ENCODE assay signal across 13 mouse cellular contexts in the genomic region with DNA sequence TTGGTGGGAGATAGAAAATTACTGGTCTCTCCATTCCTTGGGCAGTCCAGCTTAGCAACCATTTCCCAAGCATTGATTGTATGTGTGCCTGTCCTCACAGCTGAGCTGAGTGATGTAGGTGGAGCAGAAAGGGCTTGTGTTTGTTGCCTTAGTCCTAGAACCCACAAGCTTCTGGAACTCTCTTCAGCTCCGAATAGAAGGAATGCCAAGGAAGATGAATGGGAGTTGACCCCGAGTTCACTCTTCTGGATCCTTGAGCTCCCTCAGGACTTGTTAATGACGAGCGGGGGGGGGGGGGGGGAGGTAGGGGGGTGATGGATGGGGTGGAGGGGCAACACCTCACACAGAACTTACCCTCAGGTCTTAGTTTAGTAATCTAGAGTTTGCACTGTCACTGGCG. TPM values are rescaled to one million over a fixed set of nuclear protein-coding genes. Genes with fewer than 3 reads are reported as not detected.
A peak's percentile ranks its signal among the peaks of the same experiment; 100 is the strongest.
DNase-seq lines count a peak whose midpoint lies in the region; ATAC-seq and TF ChIP-seq lines count a peak whose summit lies in the region.
"Had no signal": no experiment of that assay in that cellular context is flagged by ENCODE, and none has a peak within 500 bp of the region (broad histone marks: within the 10 kb centered on the region; RNA-seq: fewer than 3 reads in every experiment).

No protein-coding gene starts in this region.

- no peak overlapping the region for H3K4me3 ChIP-seq in heart, embryonic 15.5 days
- H3K4me3 ChIP-seq in lung, embryonic 16.5 days (ENCODE audit: low read length): no peak overlapping the region
- no peak overlapping the region for H3K4me3 ChIP-seq in embryonic facial prominence, embryonic 15.5 days (replicated peaks)
- no peak overlapping the region for H3K4me3 ChIP-seq in limb, embryonic 14.5 days (replicated peaks; ENCODE audit: low read length)
- H3K4me3 ChIP-seq in left cerebral cortex, adult 2 months: no peak overlapping the region
- H3K4me3 ChIP-seq: intestine, embryonic 15.5 days; stomach, embryonic 15.5 days had no signal

- peaks cover 88% of the 10 kb centered on the region for H3K4me1 ChIP-seq in heart, embryonic 15.5 days (replicated peaks)
- H3K4me1 ChIP-seq in lung, embryonic 16.5 days (replicated peaks; ENCODE audit: control insufficient read depth, insufficient read depth, low read length): peaks cover 75% of the 10 kb centered on the region
- peaks cover 82% of the 10 kb centered on the region for H3K4me1 ChIP-seq in embryonic facial prominence, embryonic 15.5 days
- H3K4me1 ChIP-seq in limb, embryonic 14.5 days (ENCODE audit: control insufficient read depth, insufficient read depth, low read length): peaks cover 91% of the 10 kb centered on the region

- no peaks in the 10 kb centered on the region for H3K36me3 ChIP-seq in heart, embryonic 15.5 days
- H3K36me3 ChIP-seq in lung, embryonic 16.5 days (ENCODE audit: control insufficient read depth, insufficient read depth, low read length): no peaks in the 10 kb centered on the region
- H3K36me3 ChIP-seq in embryonic facial prominence, embryonic 15.5 days: no peaks in the 10 kb centered on the region
- no peaks in the 10 kb centered on the region for H3K36me3 ChIP-seq in limb, embryonic 14.5 days (ENCODE audit: control insufficient read depth, insufficient read depth, low read length)
- H3K36me3 ChIP-seq: intestine, embryonic 15.5 days; stomach, embryonic 15.5 days had no signal

- H3K27me3 ChIP-seq in heart, embryonic 15.5 days: no peaks in the 10 kb centered on the region
- no peaks in the 10 kb centered on the region for H3K27me3 ChIP-seq in lung, embryonic 16.5 days (ENCODE audit: control insufficient read depth, insufficient read depth, low read depth, low read length)
- H3K27me3 ChIP-seq in embryonic facial prominence, embryonic 15.5 days: no peaks in the 10 kb centered on the region
- H3K27me3 ChIP-seq in limb, embryonic 14.5 days (ENCODE audit: control insufficient read depth, insufficient read depth, low read length): no peaks in the 10 kb centered on the region
- H3K27me3 ChIP-seq: CH12.LX; intestine, embryonic 15.5 days; stomach, embryonic 15.5 days had no signal

- WGBS in heart, embryonic 15.5 days: 58% methylated on average over 5 of the region's 5 CpGs
- WGBS in lung, embryonic 16.5 days: 38% methylated on average over 4 of the region's 5 CpGs
- WGBS in embryonic facial prominence, embryonic 15.5 days: 79% methylated on average over 3 of the region's 5 CpGs
- 45% methylated on average over 3 of the region's 5 CpGs for WGBS in limb, embryonic 14.5 days

- H3K9me3 ChIP-seq in heart, embryonic 15.5 days (replicated peaks): no peaks in the 10 kb centered on the region
- H3K9me3 ChIP-seq in lung, embryonic 16.5 days (ENCODE audit: control insufficient read depth, low read length): no peaks in the 10 kb centered on the region; the same call in 1 of the 2 replicates
- H3K9me3 ChIP-seq in embryonic facial prominence, embryonic 15.5 days (replicated peaks): no peaks in the 10 kb centered on the region
- H3K9me3 ChIP-seq in limb, embryonic 14.5 days (ENCODE audit: control insufficient read depth, low read length): no peaks in the 10 kb centered on the region
- H3K9me3 ChIP-seq: intestine, embryonic 15.5 days; stomach, embryonic 15.5 days had no signal

- peak overlapping the region; percentile 31; the same call in 1 of the 2 replicates for H3K27ac ChIP-seq in heart, embryonic 15.5 days
- H3K27ac ChIP-seq in lung, embryonic 16.5 days (ENCODE audit: low read length): peak overlapping the region; percentile 33; the same call in 1 of the 2 replicates
- 0 out of 2 replicates have a peak overlapping the region, but pooled peaks have one; percentile 60 for H3K27ac ChIP-seq in embryonic facial prominence, embryonic 15.5 days (replicated peaks)
- H3K27ac ChIP-seq in limb, embryonic 14.5 days (replicated peaks; ENCODE audit: low read depth, low read length): no peak overlapping the region
- no peak overlapping the region for H3K27ac ChIP-seq in left cerebral cortex, adult 2 months
- H3K27ac ChIP-seq: intestine, embryonic 15.5 days had no signal

- ATAC-seq in heart, embryonic 15.5 days (replicated peaks; ENCODE audit: insufficient number of reproducible peaks, insufficient read depth, low FRiP score, low read depth): no peak
- no peak for ATAC-seq in lung, embryonic 16.5 days (ENCODE audit: low read depth)
- no peak for ATAC-seq in embryonic facial prominence, embryonic 15.5 days (ENCODE audit: insufficient number of reproducible peaks, low FRiP score, low TSS enrichment, low read depth)
- no peak for ATAC-seq in limb, embryonic 14.5 days (ENCODE audit: low FRiP score, low read depth)
- ATAC-seq: intestine, embryonic 15.5 days had no signal

- intact Hi-C loops in heart, postnatal 14 days (cut with DNase I): no loop called here
- intact Hi-C loops in left cerebral cortex, adult 2 months (cut with DNase I): no loop called here

- TF ChIP-seq POLR2A in limb, embryonic 14.5 days (IDR thresholded peaks at IDR 0.05; ENCODE audit: borderline replicate concordance, extremely low read depth, insufficient read depth, insufficient read length): no peak

- no peak overlapping the region for H3K9ac ChIP-seq in heart, embryonic 15.5 days
- H3K9ac ChIP-seq in lung, embryonic 16.5 days (ENCODE audit: low read length): no peak overlapping the region
- no peak overlapping the region for H3K9ac ChIP-seq in embryonic facial prominence, embryonic 15.5 days
- no peak overlapping the region for H3K9ac ChIP-seq in limb, embryonic 14.5 days (ENCODE audit: low read depth, low read length, severe bottlenecking)
- H3K9ac ChIP-seq: intestine, embryonic 15.5 days; stomach, embryonic 15.5 days had no signal

- no peak for TF ChIP-seq CTCF in left cerebral cortex, adult 2 months (IDR thresholded peaks at IDR 0.05)

- no peak overlapping the region for H3K4me2 ChIP-seq in heart, embryonic 15.5 days
- H3K4me2 ChIP-seq in lung, embryonic 16.5 days (ENCODE audit: low read depth, low read length): no peak overlapping the region
- H3K4me2 ChIP-seq in embryonic facial prominence, embryonic 15.5 days (replicated peaks): no peak overlapping the region
- 0 out of 2 replicates have a peak overlapping the region, but pooled peaks have one; percentile 16 for H3K4me2 ChIP-seq in limb, embryonic 14.5 days (replicated peaks; ENCODE audit: low read depth, low read length, severe bottlenecking)
- H3K4me2 ChIP-seq: intestine, embryonic 15.5 days; stomach, embryonic 15.5 days had no signal

- no peak for DNase-seq in heart, postnatal 14 days
- DNase-seq in lung, postnatal 14 days: no peak
- no peak for DNase-seq in limb, embryonic 14.5 days (ENCODE audit: low spot score)
- no peak for DNase-seq in left cerebral cortex, adult 2 months (ENCODE audit: extremely low spot score in 1 of 2, low spot score in 2 of 2)
- DNase-seq: adrenal gland, adult 2 months; lung, postnatal 36 days; right cerebral cortex, postnatal 4 days had no signal

RNA-seq across cellular contexts. Expression of a gene that starts 25.9 kb away (rescaled TPM):
- polyA plus RNA-seq in heart, embryonic 15.5 days (2015; fragmentation: Nextera tagmentation; extraction: Ambion mirVana): 11.5 and 15.7 TPM in 2 replicates
- total RNA-seq in heart, postnatal 14 days (2021): 10 to 100 TPM; 23.4 to 23.6 TPM
- polyA plus RNA-seq in lung, embryonic 16.5 days (2015; fragmentation: Nextera tagmentation; extraction: Ambion mirVana): 34.1 and 35.7 TPM in 2 replicates
- 30.6 and 31.8 TPM in 2 replicates for polyA plus RNA-seq in embryonic facial prominence, embryonic 15.5 days (2015; fragmentation: Nextera tagmentation; extraction: Ambion mirVana)
- 38.7 and 49.0 TPM in 2 replicates for polyA plus RNA-seq in limb, embryonic 14.5 days (2012; rRNA removed)
- 48.5 and 54.2 TPM in 2 replicates for polyA plus RNA-seq in limb, embryonic 14.5 days (2014; fragmentation: Nextera tagmentation; extraction: Ambion mirVana)
- total RNA-seq in left cerebral cortex, adult 2 months (2021): 10 to 100 TPM; 13.7 to 14.6 TPM

Comparison
In these comparisons a context has a peak if more than half of its experiments do, and no peak if none do; other contexts are left out.
1. H3K27ac ChIP-seq: peak in heart, embryonic 15.5 days (single experiment), lung, embryonic 16.5 days (single experiment) and embryonic facial prominence, embryonic 15.5 days (single experiment); none in limb, embryonic 14.5 days (single experiment) and left cerebral cortex, adult 2 months (single experiment).